Mouse (Mus musculus) lung, postnatal 0 days (tissue): ENCODE data around the gene Trim61.

ENCODE experiments used
- CTCF ChIP-seq: IDR thresholded peaks from 2 replicates; pipeline ENCODE4 v1.5.1; 2016; ENCODE audit warnings: antibody characterized with exemption, mild to moderate bottlenecking
- EP300 ChIP-seq: IDR thresholded peaks from 2 replicates; pipeline ENCODE4 v1.6.1; 2016; ENCODE audit warnings: antibody characterized with exemption, mild to moderate bottlenecking, control low read depth

DNA sequence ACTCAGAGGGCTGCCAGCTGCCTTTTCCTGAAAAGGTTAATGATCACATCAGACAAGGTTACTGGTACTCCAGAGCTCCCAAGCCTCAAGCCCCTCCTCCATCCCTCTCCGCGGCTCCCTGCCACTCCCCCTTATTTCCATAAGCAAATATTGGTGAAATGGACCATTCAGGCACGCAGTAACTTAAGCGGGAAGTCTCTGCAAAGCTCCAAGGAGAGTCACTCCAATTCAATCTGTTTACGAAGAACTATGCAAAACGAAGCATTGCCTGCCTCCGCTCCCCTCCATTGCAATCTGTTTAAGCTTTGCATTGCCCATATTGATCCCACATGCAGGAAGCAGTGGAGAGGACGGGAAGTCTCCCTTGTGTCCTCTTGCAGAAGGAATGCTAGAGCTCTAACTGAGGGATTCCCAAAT lies 18.8 kb upstream of the Trim61 start, which contains the start of gene Apela:
- no peak for TF ChIP-seq CTCF
- no peak for TF ChIP-seq EP300
